Mouse (Mus musculus) ES-Bruce4 (cell line): ENCODE data around the gene Cfap97d1. TPM values are rescaled to one million over a fixed set of nuclear protein-coding genes. Genes with fewer than 3 reads are reported as not detected.

Source experiments
- H3K27ac ChIP-seq: 2 replicates; pipeline ENCODE4 v1.5.1; 2012; ENCODE audit warnings: low read length, inconsistent platforms; ENCODE audit not compliant: insufficient read depth
- H3K27me3 ChIP-seq: 2 replicates; pipeline ENCODE4 v1.6.1; 2012; ENCODE audit warnings: mild to moderate bottlenecking, low read length, inconsistent platforms; ENCODE audit not compliant: control insufficient read depth, poor library complexity, insufficient read depth, severe bottlenecking
- H3K36me3 ChIP-seq: 2 replicates; pipeline ENCODE4 v1.6.1; 2012; ENCODE audit warnings: inconsistent platforms, mild to moderate bottlenecking, low read length, moderate library complexity; ENCODE audit not compliant: control insufficient read depth, poor library complexity, insufficient read depth, severe bottlenecking
- H3K4me1 ChIP-seq: one replicate; pipeline ENCODE4 v1.8.1; 2011; ENCODE audit warnings: low read length; ENCODE audit not compliant: control insufficient read depth, insufficient read depth
- H3K4me3 ChIP-seq: 2 replicates; pipeline ENCODE4 v1.5.1; 2011; ENCODE audit warnings: low read depth, mild to moderate bottlenecking, low read length
- H3K9ac ChIP-seq: 2 replicates; pipeline ENCODE4 v1.6.1; 2012; ENCODE audit warnings: low read depth, mild to moderate bottlenecking, inconsistent platforms; ENCODE audit not compliant: poor library complexity, severe bottlenecking
- H3K9me3 ChIP-seq: replicated peaks from 2 replicates; pipeline ENCODE4 v1.6.1; 2012; ENCODE audit warnings: mild to moderate bottlenecking, low read length, inconsistent platforms; ENCODE audit not compliant: control insufficient read depth, poor library complexity, insufficient read depth, severe bottlenecking
- CTCF ChIP-seq: IDR thresholded peaks from one replicate; pipeline ENCODE4 v1.8.1; 2011; ENCODE audit warnings: low read depth, low read length
- EP300 ChIP-seq: IDR thresholded peaks from 2 replicates; pipeline ENCODE4 v1.6.1; 2011; ENCODE audit warnings: low read depth, low read length; ENCODE audit not compliant: insufficient read depth
- POLR2A ChIP-seq: IDR thresholded peaks from one replicate; pipeline ENCODE4 v1.8.1; 2011; ENCODE audit warnings: low read length; ENCODE audit not compliant: insufficient read depth
- polyA plus RNA-seq: library from polyadenylated mRNA; stranded (reverse); fragments of >200 nt; gene quantifications from 2 replicates; pipeline ENCODE4 v1.2.4, GENCODE M21; 2011; ENCODE audit warnings: low read depth; ENCODE audit not compliant: missing spikeins, insufficient read depth, insufficient read length

The Cfap97d1 gene
- polyA plus RNA-seq, 1 experiment: not detected

DNA sequence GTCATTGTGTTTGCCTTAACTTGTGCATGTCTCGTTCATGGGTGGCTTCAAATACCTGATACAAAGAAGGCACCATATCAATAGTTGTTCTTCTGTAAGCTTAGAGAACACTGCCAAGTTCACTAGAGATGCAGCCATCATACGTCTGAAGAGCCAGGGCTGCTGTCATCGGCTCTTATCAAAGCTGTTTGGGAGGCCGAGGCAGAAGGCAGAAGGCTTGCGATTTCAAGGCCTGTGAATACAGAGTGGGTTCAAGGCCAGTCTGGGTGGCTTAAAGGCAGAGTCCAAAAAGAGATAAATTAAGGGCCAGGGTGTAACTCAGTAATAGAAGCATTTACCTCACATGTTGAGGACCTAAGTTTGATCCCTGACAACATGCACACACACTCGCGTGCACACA lies 52.3 kb downstream of the Cfap97d1 start:
- Histone ChIP-seq H3K9me3 (no peaks in the 10 kb centered on the region), H3K4me3 (no peak overlapping the region), H3K4me1 (peaks cover 1% of the 10 kb centered on the region), H3K27ac (no peak overlapping the region), H3K27me3 (no peaks in the 10 kb centered on the region), H3K9ac (no peak overlapping the region), H3K36me3 (no peaks in the 10 kb centered on the region)
- TF ChIP-seq POLR2A (no peak), EP300 (no peak), CTCF (no peak)

DNA sequence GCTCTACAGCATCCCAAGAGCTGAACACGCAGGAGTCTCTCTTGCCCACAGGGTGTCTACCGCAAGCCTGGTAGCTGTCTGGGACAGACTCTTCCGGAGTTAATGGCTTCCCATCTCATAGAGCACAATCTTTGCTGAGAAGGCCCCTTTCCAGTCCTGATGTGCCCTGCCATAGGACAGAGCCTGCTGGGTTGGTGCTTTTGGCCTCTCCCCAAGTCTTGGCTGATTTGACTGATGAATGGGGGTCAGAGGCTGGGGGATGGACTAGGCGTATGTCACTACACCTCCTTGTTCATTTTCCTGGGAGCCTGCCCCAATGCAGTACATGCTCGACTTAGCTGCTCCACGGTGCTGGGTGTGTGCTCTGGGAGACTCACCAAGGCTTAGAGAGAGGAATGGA lies 53.7 kb downstream of the Cfap97d1 start:
- peaks cover 1% of the 10 kb centered on the region for H3K4me1 ChIP-seq
- H3K27ac ChIP-seq: no peak overlapping the region
- H3K9ac ChIP-seq: no peak overlapping the region
- no peaks in the 10 kb centered on the region for H3K9me3 ChIP-seq
- H3K36me3 ChIP-seq: no peaks in the 10 kb centered on the region
- no peak for TF ChIP-seq POLR2A
- no peak for TF ChIP-seq EP300
- no peak for TF ChIP-seq CTCF
- no peak overlapping the region for H3K4me3 ChIP-seq
- no peaks in the 10 kb centered on the region for H3K27me3 ChIP-seq

DNA sequence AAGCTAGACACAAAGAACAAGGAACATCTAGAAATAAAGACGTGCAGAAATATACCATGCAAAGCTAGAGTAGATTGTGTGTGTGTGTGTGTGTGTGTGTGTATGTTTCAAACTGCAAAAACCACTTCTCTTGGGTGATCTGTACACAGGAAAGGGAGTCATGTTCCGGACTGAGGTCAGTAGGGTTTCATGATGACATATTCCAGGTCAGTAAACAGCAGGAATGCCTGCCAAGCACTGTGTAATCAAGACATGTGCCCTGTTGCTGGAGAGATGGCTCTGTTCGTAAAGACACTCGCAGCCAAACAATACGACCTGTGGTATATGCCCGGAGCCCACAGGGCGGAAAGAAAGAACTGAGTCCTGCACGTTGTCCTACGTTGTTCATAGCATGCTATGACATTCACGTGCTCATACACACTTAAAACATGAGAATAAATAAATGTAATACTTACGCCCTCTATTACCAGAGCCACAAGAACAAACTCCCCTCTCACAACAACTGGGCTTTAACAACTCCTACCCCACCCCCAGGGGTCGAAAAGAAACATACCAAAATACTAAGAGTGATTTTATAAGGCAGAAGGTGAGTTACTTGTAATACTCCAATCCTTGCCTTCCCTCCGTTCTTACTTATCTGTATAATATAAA lies 55.5 kb downstream of the Cfap97d1 start:
- peaks cover 1% of the 10 kb centered on the region for H3K4me1 ChIP-seq
- H3K27me3 ChIP-seq: no peaks in the 10 kb centered on the region
- no peaks in the 10 kb centered on the region for H3K9me3 ChIP-seq
- H3K4me3 ChIP-seq: no peak overlapping the region
- H3K36me3 ChIP-seq: no peaks in the 10 kb centered on the region
- TF ChIP-seq EP300 (no peak), CTCF (no peak), POLR2A (no peak)
- H3K27ac ChIP-seq: no peak overlapping the region
- H3K9ac ChIP-seq: no peak overlapping the region

DNA sequence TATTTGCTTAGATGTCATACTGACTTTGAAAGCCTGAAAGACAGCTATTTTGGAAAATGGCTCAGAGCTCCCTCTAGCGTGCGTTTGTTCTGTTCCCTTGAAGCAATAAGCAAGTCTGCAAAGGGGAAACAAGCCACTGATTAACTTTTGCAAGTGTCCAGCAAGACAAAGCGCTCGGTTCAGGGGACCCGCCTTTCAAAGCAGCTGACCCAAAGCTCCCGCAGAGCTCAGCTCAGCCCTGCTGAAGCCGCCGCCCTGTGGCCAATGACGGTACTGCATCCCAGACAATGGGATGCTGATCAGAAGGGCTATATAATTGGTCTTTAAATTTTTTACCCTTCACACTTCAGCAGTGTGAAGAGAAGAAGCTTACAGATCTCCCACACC lies 56.1 kb downstream of the Cfap97d1 start:
- peak; percentile 79 for TF ChIP-seq CTCF
- no peak for TF ChIP-seq POLR2A
- TF ChIP-seq EP300: no peak
- no peaks in the 10 kb centered on the region for H3K27me3 ChIP-seq
- no peaks in the 10 kb centered on the region for H3K36me3 ChIP-seq
- H3K4me3 ChIP-seq: no peak overlapping the region
- H3K4me1 ChIP-seq: peaks cover 1% of the 10 kb centered on the region
- no peaks in the 10 kb centered on the region for H3K9me3 ChIP-seq
- H3K9ac ChIP-seq: no peak overlapping the region
- no peak overlapping the region for H3K27ac ChIP-seq

DNA sequence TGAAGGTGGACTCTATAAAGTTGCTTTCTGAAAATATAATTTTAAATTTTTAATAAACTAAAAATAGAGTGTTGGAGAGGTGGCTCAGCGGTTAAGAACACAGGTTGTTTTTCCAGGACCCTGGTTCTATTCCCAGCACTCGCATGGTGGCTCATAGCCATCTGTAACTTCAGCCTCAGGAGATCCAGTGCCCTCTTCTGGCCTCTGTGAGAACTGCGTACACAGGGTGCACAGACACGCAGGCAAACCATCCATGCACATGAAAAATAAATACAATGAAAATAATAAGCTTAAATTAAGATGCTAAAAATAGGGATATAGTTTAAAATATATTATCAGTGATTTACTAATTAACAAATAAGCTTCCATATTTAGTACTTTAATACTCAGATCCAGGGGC lies 56.6 kb downstream of the Cfap97d1 start:
- Histone ChIP-seq H3K27me3 (no peaks in the 10 kb centered on the region), H3K9me3 (no peaks in the 10 kb centered on the region), H3K36me3 (no peaks in the 10 kb centered on the region), H3K4me3 (no peak overlapping the region), H3K9ac (no peak overlapping the region), H3K4me1 (peaks cover 1% of the 10 kb centered on the region), H3K27ac (no peak overlapping the region)
- TF ChIP-seq CTCF (peak; percentile 35), EP300 (no peak)

DNA sequence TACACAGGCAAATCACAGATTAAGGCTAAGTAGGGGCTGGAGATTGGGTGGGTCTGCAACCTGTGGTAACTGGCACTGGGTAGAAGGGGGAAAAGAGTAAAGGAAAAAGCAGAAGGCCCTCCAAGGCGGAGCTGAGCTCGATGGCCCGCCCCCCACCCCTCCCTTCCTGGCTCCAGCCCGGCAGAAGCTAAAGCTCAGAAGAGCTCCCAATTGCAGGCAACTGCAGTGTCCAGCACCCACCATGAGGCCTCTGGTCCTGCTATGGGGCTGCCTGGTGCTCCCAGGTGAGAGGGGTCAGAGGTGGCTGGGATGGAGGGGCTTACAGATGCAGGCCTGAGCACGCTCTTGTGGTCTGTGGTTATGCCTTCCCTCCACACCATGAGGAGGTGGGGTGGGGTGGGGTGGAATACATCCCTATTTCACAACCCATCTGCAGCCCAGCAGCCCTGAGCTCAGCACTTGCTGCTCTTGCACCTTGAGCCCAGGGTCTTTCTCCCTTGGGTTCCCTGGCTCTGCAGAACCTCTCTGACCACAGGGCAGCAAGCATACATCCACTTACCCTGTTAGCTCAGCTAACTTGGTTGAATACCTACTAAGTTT lies 57.4 kb downstream of the Cfap97d1 start, which contains the start of gene Cd300lg:
TSS of gene Cd300lg (plus strand) at position 160 of the 600 bp plus-strand sequence.
- H3K9ac ChIP-seq: no peak within 1 kb of the TSS
- no peak within 1 kb of the TSS for H3K4me3 ChIP-seq
- TF ChIP-seq POLR2A: no peak
- no peak for TF ChIP-seq EP300
- TF ChIP-seq CTCF: no peak
- no peaks in the 10 kb centered on the region for H3K9me3 ChIP-seq
- H3K4me1 ChIP-seq: peaks cover 1% of the 10 kb centered on the region
- no peaks in the 10 kb centered on the region for H3K36me3 ChIP-seq
- no peaks in the 10 kb centered on the region for H3K27me3 ChIP-seq
- no peak within 1 kb of the TSS for H3K27ac ChIP-seq

Other genes with a start within 250 kb of the Cfap97d1 start
- gene Etv4, start 198.9 kb upstream of the Cfap97d1 start, polyA plus RNA-seq: 28.9 and 30.3 TPM in 2 replicates
- 0.70 TPM in 1 of 2 replicates, not detected in the other for gene Meox1, start 89.9 kb upstream of the Cfap97d1 start, polyA plus RNA-seq
- gene Sost, start 17.3 kb upstream of the Cfap97d1 start, polyA plus RNA-seq: not detected in 2 replicates
- 11.9 and 13.3 TPM in 2 replicates for gene Dusp3, start 2.7 kb downstream of the Cfap97d1 start, polyA plus RNA-seq
- gene Mpp3, start 44.2 kb downstream of the Cfap97d1 start, polyA plus RNA-seq: 3.8 and 6.3 TPM in 2 replicates
- gene Cd300lg, start 57.2 kb downstream of the Cfap97d1 start, polyA plus RNA-seq: not detected in 2 replicates
- gene Mpp2, start 104.2 kb downstream of the Cfap97d1 start, polyA plus RNA-seq: 3.4 and 3.6 TPM in 2 replicates
- gene Ppy, start 117.0 kb downstream of the Cfap97d1 start, polyA plus RNA-seq: not detected in 2 replicates
- gene Pyy, start 123.6 kb downstream of the Cfap97d1 start, polyA plus RNA-seq: not detected in 2 replicates
- gene Nags, start 161.2 kb downstream of the Cfap97d1 start, polyA plus RNA-seq: 0.65 TPM in 1 of 2 replicates, not detected in the other
- 22.3 and 24.5 TPM in 2 replicates for gene Tmem101, start 172.1 kb downstream of the Cfap97d1 start, polyA plus RNA-seq
- 137 and 146 TPM in 2 replicates for gene Lsm12, start 201.0 kb downstream of the Cfap97d1 start, polyA plus RNA-seq
- gene G6pc3, start 205.3 kb downstream of the Cfap97d1 start, polyA plus RNA-seq: 33.0 and 33.6 TPM in 2 replicates
- 41.2 and 42.4 TPM in 2 replicates for gene Hdac5, start 245.9 kb downstream of the Cfap97d1 start, polyA plus RNA-seq